Mouse (Mus musculus): ENCODE data around the gene Zfpm1.

Gene Zfpm1

DNA sequence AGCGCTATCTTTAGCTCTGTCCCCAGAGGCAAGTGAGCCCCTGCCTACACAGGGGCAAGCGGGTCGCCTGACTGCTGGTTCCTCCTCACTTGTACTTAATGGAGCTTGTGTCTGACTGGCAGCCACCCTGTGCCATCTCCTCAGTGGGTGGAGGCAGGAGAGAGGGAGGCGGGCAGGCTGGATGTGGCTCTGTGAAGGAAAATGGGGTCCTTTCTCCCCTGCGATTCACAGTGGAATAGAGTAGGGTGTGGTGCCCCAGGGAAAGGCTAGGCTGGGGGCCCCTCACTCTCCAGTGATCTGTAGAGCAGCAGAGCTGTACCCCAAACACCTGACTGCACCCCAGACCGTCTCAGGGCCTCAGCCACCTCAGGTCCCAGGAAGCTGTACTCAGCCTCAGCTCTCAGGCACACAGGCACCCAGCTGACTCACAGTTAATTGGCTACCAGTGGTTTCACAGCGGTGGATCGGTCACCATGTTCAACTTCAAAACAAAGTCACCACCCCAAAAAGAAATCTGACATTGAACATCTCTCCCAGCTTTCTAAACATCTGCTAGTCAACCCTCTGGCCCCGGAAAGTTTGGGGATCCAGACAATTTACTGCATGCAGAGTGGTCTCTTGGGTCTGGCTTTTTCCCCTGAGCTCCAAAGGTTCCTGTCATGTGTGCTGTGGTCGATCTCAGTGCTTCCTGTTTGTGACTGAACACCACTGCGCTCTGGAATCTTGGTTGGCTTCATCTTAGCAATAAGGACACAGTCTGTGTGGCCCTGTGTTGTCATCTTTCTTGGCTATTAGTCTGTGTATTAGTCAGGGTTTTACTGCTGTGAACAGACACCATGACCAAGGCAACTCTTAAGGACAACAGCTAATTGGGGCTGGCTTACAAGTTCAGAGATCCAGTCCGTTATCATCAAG, 63.5 kb downstream of the Zfpm1 start:
- no peak for DNase-seq (ENCODE audit: low read depth, low spot score)

DNA sequence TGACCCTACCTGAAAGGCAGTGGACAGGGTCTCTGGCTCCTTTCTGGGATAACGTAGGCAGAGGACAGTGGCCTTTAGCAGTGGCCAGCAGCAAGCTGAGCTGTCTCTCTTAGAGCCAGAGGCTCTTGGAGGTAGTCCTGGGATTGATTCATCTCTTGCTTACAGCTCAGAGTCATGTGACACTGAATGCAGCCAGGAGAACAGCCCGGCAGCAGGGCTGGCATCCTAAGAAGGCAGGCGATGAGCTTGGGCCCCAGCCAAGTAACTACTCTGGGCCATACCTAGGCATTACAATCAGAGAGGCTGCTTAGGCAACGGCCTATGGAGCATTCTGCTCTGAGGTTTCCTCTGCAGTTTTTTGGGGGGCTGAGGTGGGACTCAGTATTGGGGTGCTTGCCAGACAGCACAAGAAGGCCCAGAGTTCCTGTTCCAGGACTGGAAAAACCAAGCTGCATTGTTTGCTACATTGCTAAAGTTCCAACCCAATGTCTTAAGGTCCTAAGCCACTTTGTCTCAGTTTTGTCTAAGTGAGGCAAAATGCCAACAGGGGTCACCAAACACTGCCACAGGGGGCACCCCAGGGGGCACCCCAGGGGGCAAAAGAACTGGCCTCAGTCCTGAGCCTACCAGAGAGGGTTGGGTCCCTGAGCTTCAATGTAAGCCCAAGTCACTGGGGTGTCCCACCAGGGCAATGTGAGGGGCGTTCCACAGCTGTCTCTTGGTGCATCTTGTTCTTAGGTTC, 66.0 kb downstream of the Zfpm1 start:
- no peak for DNase-seq (ENCODE audit: low read depth, low spot score)

DNA sequence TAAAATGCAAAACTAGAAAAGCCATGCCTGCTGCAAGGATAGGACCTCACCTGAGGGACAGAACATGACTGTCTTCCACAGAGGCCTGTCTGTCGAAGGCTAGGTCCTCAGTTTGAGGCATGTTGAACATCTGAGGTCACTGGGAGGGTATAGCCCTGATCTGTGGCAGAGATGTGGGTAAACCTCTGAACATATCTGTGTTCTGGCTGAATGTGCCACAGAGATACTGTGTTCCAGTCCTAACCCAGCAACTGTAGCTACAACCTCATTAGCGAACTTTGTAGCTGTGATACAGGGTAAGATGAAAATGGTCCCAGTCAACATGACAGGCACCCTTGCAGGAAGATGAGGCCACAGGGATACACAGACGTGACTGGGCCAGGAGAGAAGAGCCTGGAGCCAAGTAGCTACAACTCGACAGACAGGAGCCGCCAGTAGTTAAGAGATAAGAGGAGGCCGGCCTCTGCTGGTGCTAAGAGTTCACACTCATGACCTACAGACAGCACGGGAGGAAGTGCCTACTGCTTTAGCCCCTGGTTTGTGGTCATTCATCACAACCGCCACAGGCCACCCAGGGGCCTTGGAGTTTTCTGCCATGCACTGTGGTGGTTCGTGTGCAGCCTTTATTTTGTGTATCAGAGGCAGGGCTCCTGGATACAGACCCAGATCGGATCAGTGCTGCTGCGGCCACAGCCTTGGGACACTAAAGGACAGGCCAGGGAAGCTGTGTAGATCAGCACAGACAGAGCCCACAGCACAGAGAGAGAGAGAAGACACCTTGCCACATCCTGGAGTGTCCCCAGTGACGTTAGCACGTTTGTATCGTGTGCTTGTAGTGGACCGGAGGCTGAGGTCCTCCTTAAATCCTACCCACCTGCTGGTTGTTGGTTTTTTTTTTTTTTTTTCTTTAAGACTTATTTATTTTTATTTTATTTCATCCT, 67.7 kb downstream of the Zfpm1 start:
- DNase-seq (ENCODE audit: low read depth, low spot score): no peak

DNA sequence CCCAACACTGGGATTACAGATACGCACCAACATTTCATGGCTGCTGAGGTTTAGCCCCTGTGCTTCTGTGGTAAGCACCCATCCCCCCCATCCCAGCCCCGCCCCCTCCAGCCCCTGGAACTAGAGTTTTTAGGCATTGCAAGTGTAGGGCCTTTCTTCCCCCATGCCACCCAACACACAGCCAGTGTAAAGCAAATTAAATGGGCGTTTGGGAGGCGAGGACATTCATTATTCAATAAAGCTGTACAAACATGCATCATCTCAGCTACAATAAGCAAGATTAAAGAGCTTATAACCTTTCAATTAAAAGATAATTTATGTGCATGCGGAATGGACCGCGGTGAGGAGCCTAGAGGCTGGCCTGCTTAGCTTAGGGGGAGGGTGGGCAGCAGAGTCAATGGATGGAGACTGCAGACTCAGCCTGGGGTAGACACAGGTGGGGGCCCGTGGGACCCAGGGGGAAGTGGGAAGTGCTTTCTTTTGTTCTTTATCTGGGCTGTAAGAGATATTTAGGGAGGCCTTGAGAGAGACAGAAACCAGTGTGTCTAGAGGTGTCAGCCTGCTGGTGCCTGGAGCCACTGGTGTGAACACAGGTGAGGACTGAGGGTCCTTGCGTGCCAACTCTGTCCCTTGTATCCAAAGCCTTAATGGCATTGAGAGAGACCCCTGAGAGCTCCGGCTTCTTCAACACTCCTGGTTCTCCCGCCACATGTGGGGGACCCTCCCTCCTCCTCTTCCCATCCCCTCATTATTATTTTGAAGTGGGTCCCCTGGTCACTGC, 68.6 kb downstream of the Zfpm1 start:
- DNase-seq (ENCODE audit: low read depth, low spot score): no peak

DNA sequence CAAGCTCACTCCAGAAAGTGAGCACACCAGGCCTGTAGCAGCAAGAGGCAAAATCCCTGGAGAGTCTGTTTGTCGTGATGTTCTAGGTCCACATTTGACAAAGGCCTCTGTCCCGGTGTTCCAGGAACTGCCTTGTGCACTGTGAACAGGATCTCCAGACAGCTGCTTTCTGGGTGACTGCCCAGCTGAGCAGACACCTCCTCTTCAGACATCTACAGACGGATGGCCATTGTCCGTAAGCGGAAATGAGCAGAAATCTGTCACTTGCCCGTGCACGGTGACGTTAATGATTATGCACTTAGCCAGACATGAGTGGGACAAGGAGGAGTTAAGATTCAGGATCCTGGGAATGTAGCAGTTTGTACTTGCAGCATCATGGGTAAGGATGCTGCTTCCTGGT, 72.2 kb downstream of the Zfpm1 start:
- no peak for DNase-seq (ENCODE audit: low read depth, low spot score)

DNA sequence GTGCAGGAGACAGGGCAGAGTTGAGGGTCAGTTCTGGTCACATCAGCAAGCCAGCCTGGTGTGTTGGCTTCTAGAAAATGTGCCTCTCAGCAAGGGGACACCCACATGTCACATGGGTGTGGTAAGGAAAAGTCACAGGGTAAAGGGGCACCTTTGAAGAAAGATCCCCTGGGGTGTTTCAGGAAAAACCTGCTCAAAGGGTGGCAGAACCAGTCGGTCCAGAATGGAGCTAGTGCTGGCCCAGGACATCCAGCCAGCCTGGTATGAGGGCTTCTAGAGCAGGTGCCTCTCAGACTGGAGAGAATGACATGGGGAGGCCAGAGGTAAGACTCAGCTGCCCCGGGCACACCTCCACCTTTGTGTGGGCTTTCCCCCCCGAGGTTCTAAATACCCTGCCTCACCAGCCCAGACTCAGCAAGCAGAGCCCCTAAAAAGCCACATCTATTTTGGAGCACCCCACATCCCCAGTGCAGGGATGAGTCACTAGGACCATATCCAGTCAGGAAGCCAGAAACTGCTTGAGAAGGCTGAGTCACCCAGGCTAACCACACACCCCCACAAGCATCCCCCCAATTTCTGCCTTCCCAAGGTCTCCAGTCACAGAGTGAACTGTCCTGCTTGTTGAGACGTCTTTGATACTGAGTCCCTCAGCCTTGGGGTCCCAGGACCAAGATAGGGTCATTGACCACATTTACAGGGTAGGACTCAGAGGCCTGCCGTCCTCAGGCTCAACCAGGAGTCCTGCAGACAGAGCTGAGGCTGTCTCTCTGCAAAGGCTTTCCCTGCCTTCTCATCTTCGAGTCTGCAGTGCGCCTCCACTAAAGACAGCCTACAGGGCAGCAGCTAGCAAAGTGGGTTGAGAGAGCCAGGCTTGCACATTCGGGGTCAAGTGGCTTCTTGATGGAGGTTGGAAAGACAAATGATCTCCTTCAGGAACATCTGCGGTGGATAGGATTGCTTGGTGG, 74.0 kb downstream of the Zfpm1 start:
- DNase-seq (ENCODE audit: low read depth, low spot score): no peak

DNA sequence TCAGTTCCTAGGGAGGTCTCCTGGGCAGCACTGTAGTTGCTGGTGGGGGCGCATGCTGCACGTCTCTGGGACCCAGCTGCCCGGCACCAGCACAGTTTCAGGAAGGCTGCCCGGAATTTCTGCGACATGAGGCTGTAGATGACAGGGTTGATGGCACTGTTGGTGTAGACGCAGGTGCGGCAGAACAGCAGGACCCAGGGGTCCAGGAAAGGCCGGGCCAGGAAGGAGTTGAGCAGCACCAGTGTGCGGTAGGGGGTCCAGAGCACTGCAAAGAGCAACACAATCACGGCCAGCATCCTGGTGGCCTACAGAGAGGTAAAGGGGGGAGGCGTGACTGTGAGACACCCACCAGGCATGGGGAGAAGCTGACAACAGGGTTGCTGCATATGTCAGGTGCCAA, 75.3 kb downstream of the Zfpm1 start:
- DNase-seq (ENCODE audit: low read depth, low spot score): no peak

DNA sequence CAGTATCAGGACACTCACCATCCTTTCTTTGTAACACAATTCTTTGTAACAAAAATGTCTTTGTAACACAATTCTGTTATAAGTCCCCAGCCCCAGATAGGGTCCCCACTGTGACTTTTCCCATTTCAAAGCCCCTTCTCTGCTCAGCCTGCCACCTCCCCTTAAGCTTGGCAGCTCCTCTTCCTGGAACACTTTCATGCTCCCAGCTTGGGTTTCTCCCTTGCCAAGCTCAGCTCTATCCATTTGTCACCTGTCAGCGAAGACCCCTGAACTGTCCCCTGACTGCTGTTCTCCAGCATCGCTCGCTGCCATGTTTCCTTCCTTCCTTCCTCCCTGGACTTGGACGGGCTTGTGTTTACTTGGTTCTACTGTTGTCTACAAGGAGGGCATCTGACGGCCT, 75.7 kb downstream of the Zfpm1 start:
- no peak for DNase-seq (ENCODE audit: low read depth, low spot score)

DNA sequence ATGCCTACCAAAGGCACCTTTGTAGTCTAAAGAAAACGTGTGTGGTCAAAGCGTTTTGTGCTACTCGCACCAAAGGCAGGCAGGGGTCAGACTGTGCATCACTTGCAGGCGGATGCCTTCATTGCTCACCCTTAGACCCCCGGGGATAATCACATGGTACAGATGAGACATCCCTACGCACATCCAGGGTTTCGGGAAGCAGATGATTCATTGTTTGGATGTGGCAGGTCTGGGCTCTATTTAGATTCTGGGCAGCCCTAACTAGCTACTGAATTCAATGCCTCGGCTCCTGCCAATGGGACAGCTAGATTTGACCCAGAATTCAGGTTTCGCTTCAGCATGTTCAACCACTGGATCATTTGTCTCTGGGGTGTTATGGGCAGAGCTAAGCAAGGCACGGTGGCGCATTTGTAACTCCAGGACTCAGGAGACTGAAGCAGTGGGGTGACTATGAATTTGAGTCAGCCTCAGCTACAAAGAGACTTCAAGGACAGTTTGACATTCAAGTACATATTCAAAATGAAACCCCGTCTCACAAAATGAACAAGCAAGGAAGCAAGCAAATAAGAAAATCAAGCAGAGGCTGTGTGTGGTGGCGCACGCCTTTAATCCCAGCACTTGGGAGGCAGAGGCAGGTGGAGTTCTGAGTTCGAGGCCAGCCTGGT, 77.3 kb downstream of the Zfpm1 start:
- no peak for DNase-seq (ENCODE audit: low read depth, low spot score)

DNA sequence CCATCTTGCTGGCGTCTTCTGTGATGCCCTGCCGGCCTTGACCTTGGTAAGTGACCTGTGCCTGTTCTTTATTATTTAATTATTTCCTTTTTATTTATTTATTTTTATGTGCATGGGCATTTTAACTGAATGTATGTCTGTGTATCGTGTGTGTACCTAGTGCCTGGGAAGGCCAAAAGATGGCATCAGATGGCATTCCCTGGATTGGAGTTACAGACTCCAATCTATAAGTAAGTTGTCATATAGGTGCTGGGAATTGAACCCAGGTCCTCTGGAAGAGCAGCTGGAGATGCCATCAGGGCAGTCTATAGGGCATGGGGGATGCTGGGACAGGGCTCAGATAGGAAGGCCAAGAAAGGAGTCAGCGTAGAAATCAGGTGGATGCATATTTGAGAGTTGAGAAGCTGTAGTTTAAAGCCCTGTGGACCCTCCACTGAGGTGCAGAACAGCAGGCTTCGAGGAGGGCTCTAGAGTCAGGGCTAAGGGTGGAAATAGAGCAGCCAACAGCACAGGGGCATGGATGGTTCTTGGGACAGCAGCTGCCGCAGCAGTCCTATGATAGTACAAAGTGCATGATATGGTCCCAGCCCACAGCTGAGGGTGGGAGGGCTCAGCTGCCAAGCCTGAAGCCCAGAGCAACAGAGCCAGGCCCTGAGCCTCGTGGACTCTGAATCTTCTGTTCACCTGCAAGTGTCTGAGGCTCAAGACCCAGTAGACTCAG, 78.9 kb downstream of the Zfpm1 start, which contains the start of gene Trhr2:
TSS of gene Trhr2 (minus strand) at position 51 of the 721 bp plus-strand sequence.
- DNase-seq (ENCODE audit: low read depth, low spot score): no peak

DNA sequence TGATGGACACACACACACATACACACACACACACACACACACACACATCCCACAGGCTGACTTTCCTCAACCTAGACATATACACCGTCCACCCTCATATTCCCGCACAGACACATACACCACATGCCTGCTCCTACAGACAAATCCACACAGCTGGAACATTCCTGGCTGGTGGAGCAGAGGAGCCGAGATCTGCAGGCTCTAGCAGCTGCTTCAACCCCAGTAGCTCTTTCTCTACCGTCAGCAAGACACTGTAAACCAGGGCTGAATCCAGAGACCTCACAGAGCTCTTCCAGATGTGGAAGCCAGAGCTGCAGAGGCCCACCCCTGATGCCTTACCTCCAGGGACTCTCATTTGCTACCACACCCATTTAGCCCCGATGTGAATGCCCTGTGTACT, 80.3 kb downstream of the Zfpm1 start:
- no peak for DNase-seq (ENCODE audit: low read depth, low spot score)

DNA sequence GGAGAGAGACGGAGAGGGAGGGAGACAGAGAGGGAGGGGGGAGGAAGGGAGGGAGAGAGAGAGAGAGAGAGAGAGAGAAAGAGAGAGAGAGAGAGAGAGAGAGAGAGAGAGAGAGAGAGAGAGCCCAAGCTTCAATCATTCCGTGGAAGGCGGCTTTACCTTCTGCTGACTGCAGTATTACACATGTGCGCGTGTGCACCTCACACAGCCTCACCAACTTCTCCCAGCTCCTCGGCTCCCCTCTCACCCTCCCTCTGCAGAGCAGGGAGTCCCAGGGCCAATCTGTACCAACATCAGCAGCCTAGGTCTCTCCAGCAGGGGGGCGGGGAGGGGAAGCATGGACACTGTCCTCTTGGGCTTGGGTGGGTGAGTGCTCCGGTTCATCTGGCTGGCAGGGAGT, 81.0 kb downstream of the Zfpm1 start:
- no peak for DNase-seq (ENCODE audit: low read depth, low spot score)

DNA sequence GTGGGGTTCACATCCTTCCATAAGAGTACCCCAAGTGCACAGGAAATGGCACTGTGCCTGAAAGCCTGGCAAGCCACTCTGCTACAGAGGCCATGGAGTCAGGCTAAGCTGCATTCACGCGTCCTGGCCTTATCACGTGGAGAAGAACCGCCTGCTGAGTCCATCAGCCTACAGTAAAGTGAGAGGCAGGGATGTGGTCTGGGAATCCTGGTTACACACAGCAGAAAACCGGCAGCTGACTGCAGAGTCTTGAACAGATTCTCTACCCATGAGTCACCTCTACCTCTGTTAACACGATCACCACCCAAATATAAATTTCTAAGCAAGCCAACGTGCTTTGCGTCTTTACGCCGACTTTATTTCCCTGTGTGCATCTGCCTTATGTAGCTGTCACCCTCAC, 86.6 kb downstream of the Zfpm1 start:
- DNase-seq (ENCODE audit: low read depth, low spot score): no peak

DNA sequence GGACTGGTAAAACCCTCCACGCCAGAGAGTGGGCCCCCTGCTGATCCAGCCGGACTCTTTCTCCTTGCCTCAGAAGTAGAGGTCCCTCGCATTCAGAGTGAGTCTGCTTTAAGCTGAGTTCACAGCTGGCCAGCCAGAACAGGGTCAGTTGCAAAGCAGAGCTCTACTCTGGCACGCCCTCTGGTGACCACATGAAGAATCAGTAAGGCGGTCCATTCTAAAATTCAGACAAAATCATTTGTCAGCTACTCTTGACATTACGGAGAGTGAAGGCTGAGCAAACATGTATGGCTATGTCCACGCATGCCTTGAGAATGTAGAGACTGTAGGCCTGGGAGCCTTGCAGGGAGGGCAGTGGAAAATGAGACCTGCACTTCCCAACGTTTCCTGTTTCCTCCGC, 87.7 kb downstream of the Zfpm1 start:
- DNase-seq (ENCODE audit: low read depth, low spot score): peak; percentile 74

DNA sequence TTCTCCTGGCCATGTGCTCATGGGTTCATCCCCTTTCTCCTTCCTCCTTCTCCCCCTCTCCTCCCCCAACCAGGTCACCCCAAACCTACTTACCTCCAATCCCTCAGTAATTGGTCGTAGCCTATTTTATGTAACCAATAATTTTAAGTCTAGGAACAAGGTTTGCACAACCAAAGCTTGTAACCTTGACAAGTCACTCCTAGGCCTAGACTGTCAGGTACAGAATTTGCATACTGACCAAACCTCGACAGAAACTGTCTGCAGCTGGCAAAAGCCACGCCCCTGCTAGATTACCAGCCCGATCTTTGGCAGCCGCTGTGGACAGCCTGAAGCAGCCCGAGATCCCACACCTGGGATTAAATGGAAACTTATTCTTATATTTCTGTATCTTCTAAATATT, 89.8 kb downstream of the Zfpm1 start:
- no peak for DNase-seq (ENCODE audit: low read depth, low spot score)

DNA sequence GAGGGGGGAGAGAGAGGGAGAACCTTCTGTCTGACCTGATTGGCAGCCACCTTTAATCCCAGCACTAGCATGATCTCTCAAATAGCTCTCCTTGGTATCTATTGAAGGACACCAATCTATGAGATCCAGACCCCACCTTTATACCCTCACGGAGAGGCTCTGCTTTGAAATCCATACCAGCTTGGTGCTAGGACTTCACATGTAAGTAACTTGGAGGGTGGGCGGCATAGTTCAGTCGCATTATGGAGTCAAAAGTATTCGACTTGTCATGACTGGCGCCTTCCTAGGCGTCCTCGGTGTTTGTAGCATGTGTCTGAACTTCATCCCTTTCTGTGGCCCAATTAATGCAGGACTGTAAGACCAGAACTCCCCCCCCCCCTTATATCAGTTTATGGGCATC, 93.4 kb downstream of the Zfpm1 start:
- DNase-seq (ENCODE audit: low read depth, low spot score): no peak

DNA sequence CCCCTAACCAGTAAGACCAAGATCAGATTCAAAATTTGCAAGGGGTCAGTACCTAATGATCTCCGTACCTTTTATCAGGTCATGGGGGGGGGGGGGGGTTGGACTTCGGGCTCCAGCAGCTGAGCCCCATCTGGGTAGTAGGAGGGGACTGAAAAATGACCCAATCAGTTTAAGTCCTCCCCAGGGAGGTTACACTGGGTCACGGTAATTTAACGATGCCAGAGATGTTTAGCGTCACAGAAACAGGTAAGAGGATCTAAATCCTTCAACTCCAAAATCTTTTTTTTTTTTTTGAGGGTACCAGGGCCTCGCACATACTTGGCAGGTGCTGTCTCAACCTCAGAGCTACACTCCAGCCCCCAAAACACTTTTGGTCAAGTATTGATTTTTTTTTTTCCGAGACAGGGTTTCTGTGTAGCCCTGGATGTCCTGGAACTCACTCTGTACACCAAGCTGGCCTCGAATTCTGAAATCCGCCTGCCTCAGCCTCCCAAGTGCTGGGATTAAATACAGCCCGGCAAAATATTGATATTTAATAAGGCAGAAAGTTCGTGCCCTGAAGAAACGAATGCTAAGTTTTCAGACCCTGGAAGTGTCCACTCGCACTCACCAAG, 93.9 kb downstream of the Zfpm1 start:
- no peak for DNase-seq (ENCODE audit: low read depth, low spot score)

Measured in ES-CJ7 (cell line).